Mouse (Mus musculus) thymus, postnatal 25 days (tissue): ENCODE measurements around the gene Car14.

ENCODE experiments used
- DNase-seq: peaks from one replicate; pipeline ENCODE4 v3.0.0; 2022

The Car14 gene

GRCm38 (mm10) chr3:95850611-95851010, 53.9 kb downstream of the Car14 start:
- no peak for DNase-seq
